Mouse (Mus musculus) MEL (cell line): ENCODE data around the gene Thnsl1.

Source experiments
- CHD2 ChIP-seq: IDR thresholded peaks from 2 replicates; pipeline ENCODE4 v1.6.1; 2011; ENCODE audit warnings: low read length, improper control_type of control experiment
- CTCF ChIP-seq, 3 experiments: IDR thresholded peaks in 2 of 3; conservative IDR thresholded peaks in 1 of 3; 2 replicates each; pipeline ENCODE4 v1.5.1; 2011 to 2012; ENCODE audit warnings: low read length in 3 of 3, low read depth in 2 of 3, mild to moderate bottlenecking in 2 of 3, improper control_type of control experiment in 1 of 3, inconsistent platforms in 1 of 3, mixed read lengths in 1 of 3, moderate library complexity in 1 of 3; ENCODE audit not compliant: control insufficient read depth in 1 of 3, insufficient read depth in 1 of 3, poor library complexity in 1 of 3, severe bottlenecking in 1 of 3
- E2F4 ChIP-seq: IDR thresholded peaks from 2 replicates; pipeline ENCODE4 v1.6.1; 2011; ENCODE audit warnings: low read depth, low read length, improper control_type of control experiment, borderline replicate concordance
- EP300 ChIP-seq, 2 experiments: IDR thresholded peaks; 2 replicates each; pipeline ENCODE4 v1.6.1; 2011; ENCODE audit warnings: improper control_type of control experiment in 2 of 2, low read length in 2 of 2, low read depth in 1 of 2, mild to moderate bottlenecking in 1 of 2
- ETS1 ChIP-seq: IDR thresholded peaks from 2 replicates; pipeline ENCODE4 v1.6.1; 2012; ENCODE audit warnings: low read depth, mild to moderate bottlenecking, inconsistent platforms, low read length, improper control_type of control experiment, moderate library complexity
- GATA1 ChIP-seq: IDR thresholded peaks from 2 replicates; pipeline ENCODE4 v1.6.1; 2011; ENCODE audit warnings: low read depth, low read length, improper control_type of control experiment
- HCFC1 ChIP-seq: IDR thresholded peaks from 2 replicates; pipeline ENCODE4 v1.6.1; 2012; ENCODE audit warnings: low read depth, mild to moderate bottlenecking, inconsistent platforms, low read length, improper control_type of control experiment, moderate library complexity
- MAX ChIP-seq: IDR thresholded peaks from 2 replicates; pipeline ENCODE4 v1.6.1; 2011; ENCODE audit warnings: low read length, improper control_type of control experiment
- POLR2A ChIP-seq, 2 experiments: IDR thresholded peaks; 2 replicates each; pipeline ENCODE4 v1.6.1; 2011 to 2012; ENCODE audit warnings: low read length in 2 of 2, mild to moderate bottlenecking in 2 of 2, control low read depth in 1 of 2, improper control_type of control experiment in 1 of 2, low read depth in 1 of 2, moderate library complexity in 1 of 2; ENCODE audit not compliant: control insufficient read depth in 1 of 2, insufficient read depth in 1 of 2, poor library complexity in 1 of 2
- TCF12 ChIP-seq: IDR thresholded peaks from 2 replicates; pipeline ENCODE4 v1.6.1; 2014; ENCODE audit warnings: low read depth, mild to moderate bottlenecking, inconsistent platforms, low read length, improper control_type of control experiment, moderate library complexity
- USF1 ChIP-seq: IDR thresholded peaks from 2 replicates; pipeline ENCODE4 v1.6.1; 2014; ENCODE audit warnings: low read depth, mild to moderate bottlenecking, inconsistent platforms, low read length, improper control_type of control experiment, moderate library complexity
- ZC3H11A ChIP-seq: IDR thresholded peaks from 2 replicates; pipeline ENCODE4 v1.6.1; 2012; ENCODE audit warnings: low read depth, mild to moderate bottlenecking, inconsistent platforms, low read length, improper control_type of control experiment

- TF ChIP-seq HCFC1 (no peak), USF1 (no peak), TCF12 (no peak), GATA1 (no peak), EP300 (IDR thresholded peaks at IDR 0.05; ENCODE audit: low read depth in 1 of 2, low read length in 2 of 2) (no peak), CTCF (IDR thresholded peaks at IDR 0.05 in 2 of 3, conservative IDR thresholded peaks at IDR 0.05 in 1 of 3; ENCODE audit: control insufficient read depth in 1 of 3, insufficient read depth in 1 of 3, low read depth in 2 of 3, low read length in 3 of 3, poor library complexity in 1 of 3, severe bottlenecking in 1 of 3) (no peak), CHD2 (no peak), POLR2A (IDR thresholded peaks at IDR 0.05; ENCODE audit: control insufficient read depth in 1 of 2, insufficient read depth in 1 of 2, low read depth in 1 of 2, low read length in 2 of 2, poor library complexity in 1 of 2) (no peak), E2F4 (no peak), ETS1 (no peak), MAX (no peak), ZC3H11A (no peak)
These were observed 58.5 kb downstream of the Thnsl1 start for GRCm38 (mm10) chr2:21264031-21264430.
